Comparison of ENCODE assay signal across 18 mouse cellular contexts in the genomic region with DNA sequence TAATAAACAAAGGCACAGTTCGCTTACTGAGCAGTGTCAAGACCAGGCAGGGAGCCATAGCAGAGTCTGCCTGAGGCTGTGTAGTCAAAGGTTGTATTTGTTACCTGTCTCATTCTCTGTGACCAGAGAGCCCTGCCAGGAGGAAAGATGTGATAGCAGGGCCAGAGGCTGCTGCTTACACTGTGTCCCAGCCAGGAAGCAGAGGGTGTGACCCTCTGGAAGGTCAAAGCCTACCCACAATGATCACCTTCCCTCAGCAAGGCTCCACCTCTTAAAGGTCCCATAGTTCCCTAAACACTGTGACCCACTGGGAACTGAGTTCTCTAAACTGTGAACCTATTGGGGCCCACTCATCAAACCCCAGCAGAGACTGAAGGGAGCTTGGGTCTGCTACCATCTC.
"Had no signal": no experiment of that assay in that cellular context is flagged by ENCODE, and none has a peak within 500 bp of the region (broad histone marks: within the 10 kb centered on the region; RNA-seq: fewer than 3 reads in every experiment).

No protein-coding gene starts in this region.

- H3K4me2 ChIP-seq: limb, embryonic 13.5 days; liver, embryonic 12.5 days; liver, embryonic 15.5 days; lung, embryonic 15.5 days had no signal

- H3K36me3 ChIP-seq: limb, embryonic 10.5 days; limb, embryonic 13.5 days; liver, embryonic 12.5 days; liver, embryonic 15.5 days; lung, embryonic 15.5 days; midbrain, embryonic 10.5 days had no signal

- H3K9me3 ChIP-seq: limb, embryonic 10.5 days; limb, embryonic 13.5 days; liver, embryonic 12.5 days; liver, embryonic 15.5 days; lung, embryonic 15.5 days; midbrain, embryonic 10.5 days had no signal

- DNase-seq: kidney, adult 18-20 months; kidney, adult 9 months; kidney, postnatal 14 days; kidney, postnatal 4 days; liver; lung, adult 18-20 months; lung, postnatal 10 days; lung, postnatal 36 days; thymus, adult 2 months; thymus, postnatal 14 days; thymus, postnatal 4 days had no signal

- H3K27me3 ChIP-seq: limb, embryonic 13.5 days; liver, embryonic 12.5 days; liver, embryonic 15.5 days; lung, embryonic 15.5 days; megakaryocyte, embryonic 14.5 days had no signal

- H3K9ac ChIP-seq: limb, embryonic 13.5 days; liver, embryonic 12.5 days; liver, embryonic 15.5 days; lung, embryonic 15.5 days had no signal

- ATAC-seq: liver, embryonic 12.5 days had no signal

- H3K4me3 ChIP-seq: limb, embryonic 10.5 days; limb, embryonic 13.5 days; liver, embryonic 12.5 days; liver, embryonic 15.5 days; lung, embryonic 15.5 days; megakaryocyte, embryonic 14.5 days; midbrain, embryonic 10.5 days had no signal

- H3K4me1 ChIP-seq: liver, embryonic 12.5 days; liver, embryonic 15.5 days; lung, embryonic 15.5 days; megakaryocyte, embryonic 14.5 days had no signal

- H3K27ac ChIP-seq: limb, embryonic 10.5 days; limb, embryonic 13.5 days; liver, embryonic 12.5 days; liver, embryonic 15.5 days; lung, embryonic 15.5 days; midbrain, embryonic 10.5 days had no signal
